Mouse (Mus musculus) kidney, postnatal 25 days (tissue): ENCODE data around the gene Sp1.

ENCODE experiments used
- DNase-seq, 2 experiments: peaks; one replicate each; pipeline ENCODE4 v3.0.0; 2021; ENCODE audit warnings: mixed read lengths in 2 of 2

Gene Sp1

GRCm38 (mm10) chr15:102399229-102400221 lies 6.4 kb upstream of the Sp1 start:
- peak; percentile 94 to 98 for DNase-seq

- no peak for DNase-seq
These were observed 5.4 kb upstream of the Sp1 start for GRCm38 (mm10) chr15:102400476-102401045.

GRCm38 (mm10) chr15:102401278-102401677 lies 4.7 kb upstream of the Sp1 start:
- DNase-seq, result no peak

GRCm38 (mm10) chr15:102402210-102402609 lies 3.7 kb upstream of the Sp1 start:
- DNase-seq, result no peak

GRCm38 (mm10) chr15:102404608-102405488 lies 1.1 kb upstream of the Sp1 start:
- no peak for DNase-seq

- peak; percentile 86 to 97 for DNase-seq
These were observed 411 bp downstream of the Sp1 start for GRCm38 (mm10) chr15:102406196-102406911.

GRCm38 (mm10) chr15:102406912-102407580 lies 1.1 kb downstream of the Sp1 start:
- no peak for DNase-seq

GRCm38 (mm10) chr15:102407681-102408557 lies 2.0 kb downstream of the Sp1 start:
- no peak for DNase-seq

- DNase-seq, result no peak
These were observed 2.7 kb downstream of the Sp1 start for GRCm38 (mm10) chr15:102408558-102409130.

GRCm38 (mm10) chr15:102409286-102409685 lies 3.3 kb downstream of the Sp1 start:
- DNase-seq, result no peak

- DNase-seq, result peak in 1 of 2 experiments; percentile 0
These were observed 5.1 kb downstream of the Sp1 start for GRCm38 (mm10) chr15:102411077-102411476.

- DNase-seq, result peak in 1 of 2 experiments; percentile 4
These were observed 7.7 kb downstream of the Sp1 start for GRCm38 (mm10) chr15:102413687-102414086.

GRCm38 (mm10) chr15:102417524-102417923 lies 11.6 kb downstream of the Sp1 start:
- DNase-seq, result no peak

GRCm38 (mm10) chr15:102420986-102421385 lies 15.0 kb downstream of the Sp1 start:
- peak in 1 of 2 experiments; percentile 5 for DNase-seq

- DNase-seq, result peak; percentile 26 to 79
These were observed 15.5 kb downstream of the Sp1 start for GRCm38 (mm10) chr15:102421437-102421836.

GRCm38 (mm10) chr15:102423602-102424240 lies 17.8 kb downstream of the Sp1 start:
- DNase-seq, result peak in 1 of 2 experiments; percentile 2

- peak in 1 of 2 experiments; percentile 3 for DNase-seq
These were observed 18.7 kb downstream of the Sp1 start for GRCm38 (mm10) chr15:102424657-102425056.

GRCm38 (mm10) chr15:102426963-102427362 lies 21.0 kb downstream of the Sp1 start:
- DNase-seq, result no peak

- DNase-seq, result no peak
These were observed 26.1 kb downstream of the Sp1 start for GRCm38 (mm10) chr15:102432046-102432445.

GRCm38 (mm10) chr15:102433173-102433572 lies 27.2 kb downstream of the Sp1 start:
- no peak for DNase-seq
